Mouse (Mus musculus) G1E-ER4 (cell line): ENCODE data around the gene Pigo. TPM values are rescaled to one million over a fixed set of nuclear protein-coding genes. Genes with fewer than 3 reads are reported as not detected.

ENCODE experiments used
- GATA1 ChIP-seq: IDR thresholded peaks from one replicate; pipeline ENCODE4 v1.8.0; 2012; ENCODE audit warnings: low read length, inconsistent platforms
- polyA plus RNA-seq: library from polyadenylated mRNA; stranded (reverse); fragments of >175 nt; gene quantifications from 2 replicates; pipeline ENCODE4 v1.2.3, GENCODE M21; 2012

The Pigo gene
- polyA plus RNA-seq, 1 experiment: 8.1 TPM

DNA sequence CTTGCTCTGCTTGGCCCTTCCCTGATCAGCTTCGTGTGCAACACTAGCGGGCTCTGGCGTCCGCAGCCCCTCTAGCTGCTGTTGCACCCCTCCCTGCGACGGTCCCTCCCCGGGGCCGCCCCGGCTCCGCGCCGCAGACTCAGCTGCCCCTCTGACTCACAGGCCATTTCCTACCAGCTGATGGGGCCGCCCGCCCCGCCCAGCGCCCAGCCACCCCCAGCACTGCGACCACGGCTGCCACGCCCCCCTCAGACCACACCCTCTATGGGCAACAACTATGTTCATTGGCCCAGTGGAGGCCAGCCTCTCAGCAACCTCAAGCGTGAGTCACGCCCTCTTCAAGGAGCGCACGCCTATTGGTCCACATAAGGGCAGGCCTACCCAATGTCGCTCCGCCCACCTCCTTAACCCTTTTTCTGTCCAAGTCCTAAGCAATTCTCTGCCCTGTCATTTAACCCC is 14.5 kb upstream of the Pigo start:
- TF ChIP-seq GATA1: no peak

DNA sequence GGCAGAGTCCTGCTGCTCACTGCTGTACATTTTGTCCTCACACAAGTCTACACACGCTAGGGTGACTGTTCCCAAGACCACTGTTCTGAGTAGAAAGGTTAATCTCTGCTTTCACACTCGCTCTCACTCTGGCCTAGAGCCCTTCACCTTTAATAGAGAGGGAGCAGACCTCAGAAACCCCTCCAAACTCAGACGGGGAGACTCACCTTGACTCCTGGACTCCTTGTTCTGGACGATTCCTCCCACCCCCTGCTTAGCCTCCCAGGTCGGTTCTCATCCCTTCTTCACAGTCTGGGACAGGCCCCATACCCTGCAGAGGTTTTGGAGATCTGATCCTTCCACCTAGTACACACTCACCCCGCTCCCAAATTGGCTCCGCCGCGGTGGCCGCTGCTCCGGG is 14.0 kb upstream of the Pigo start:
- TF ChIP-seq GATA1: no peak

DNA sequence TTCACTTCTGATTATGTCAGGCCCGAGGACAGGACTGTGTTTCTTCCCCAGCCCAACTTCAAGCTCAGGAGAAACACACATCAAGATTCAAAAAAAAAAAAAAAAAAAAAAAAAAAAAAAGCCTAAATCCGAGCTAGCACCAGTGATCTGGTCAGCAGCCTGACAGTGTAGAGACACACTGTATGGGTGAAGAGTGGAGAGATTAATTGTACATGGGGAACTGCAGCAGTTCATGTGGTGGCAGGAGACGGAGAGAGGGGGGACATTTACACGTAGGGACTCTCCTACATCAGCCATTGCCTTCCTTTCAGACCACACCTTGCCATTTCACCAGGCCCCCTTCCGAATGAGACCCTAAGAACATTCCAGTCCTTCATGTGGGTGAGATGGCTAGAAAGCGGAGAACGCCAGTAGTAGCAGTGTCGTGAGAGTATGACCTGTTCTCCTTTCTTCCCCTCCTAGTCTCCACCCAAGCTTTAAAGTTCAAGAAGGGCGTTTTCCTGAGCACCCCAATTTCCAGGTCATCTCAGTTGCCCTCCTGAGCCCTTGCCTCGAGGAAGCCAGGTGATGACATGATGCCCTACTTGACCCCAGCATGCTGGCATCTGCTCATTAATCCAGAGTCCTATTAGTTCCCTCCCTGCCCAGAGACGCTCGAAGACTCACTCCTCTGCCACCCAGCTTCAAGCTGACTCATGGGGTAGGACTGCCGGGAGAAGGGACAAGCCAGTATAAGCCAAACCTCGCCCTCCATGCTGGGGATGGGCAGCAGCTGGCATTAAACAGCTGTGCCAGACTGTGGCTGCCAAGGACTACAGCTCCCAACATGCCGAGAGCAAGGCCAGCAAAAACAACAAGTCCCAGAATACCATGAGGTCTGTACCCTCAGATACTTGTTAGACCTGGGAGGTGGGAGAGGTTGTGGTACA is 13.2 kb upstream of the Pigo start:
- no peak for TF ChIP-seq GATA1

- peak; percentile 20 for TF ChIP-seq GATA1
Observed at GRCm38 (mm10) chr4:43037860-43038566, 12.4 kb upstream of the Pigo start.

- TF ChIP-seq GATA1: no peak
Observed at GRCm38 (mm10) chr4:43036356-43036755, 10.7 kb upstream of the Pigo start.

GRCm38 (mm10) chr4:43035851-43036250 is 10.2 kb upstream of the Pigo start:
- no peak for TF ChIP-seq GATA1

DNA sequence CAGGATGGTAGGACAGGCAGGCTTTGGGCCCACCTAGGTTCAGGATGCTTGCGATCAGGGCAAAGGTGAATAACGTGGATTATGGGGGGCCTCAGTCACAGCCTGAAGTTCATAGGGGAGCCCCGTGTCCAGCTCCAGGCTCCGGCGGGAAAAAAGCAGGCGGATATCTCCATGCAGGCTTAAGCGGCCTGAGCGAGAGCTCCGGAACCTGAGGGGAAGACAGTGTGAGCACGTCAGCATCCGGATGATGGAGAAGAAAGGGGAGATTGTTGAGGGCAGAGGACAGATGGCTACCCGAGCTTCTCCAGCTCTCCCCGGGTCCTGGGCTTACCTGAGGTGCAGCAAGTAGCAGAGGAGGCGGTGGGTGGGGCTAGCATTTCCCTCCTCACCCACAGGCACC is 7.9 kb upstream of the Pigo start:
- no peak for TF ChIP-seq GATA1

GRCm38 (mm10) chr4:43032501-43032900 is 6.9 kb upstream of the Pigo start:
- no peak for TF ChIP-seq GATA1

DNA sequence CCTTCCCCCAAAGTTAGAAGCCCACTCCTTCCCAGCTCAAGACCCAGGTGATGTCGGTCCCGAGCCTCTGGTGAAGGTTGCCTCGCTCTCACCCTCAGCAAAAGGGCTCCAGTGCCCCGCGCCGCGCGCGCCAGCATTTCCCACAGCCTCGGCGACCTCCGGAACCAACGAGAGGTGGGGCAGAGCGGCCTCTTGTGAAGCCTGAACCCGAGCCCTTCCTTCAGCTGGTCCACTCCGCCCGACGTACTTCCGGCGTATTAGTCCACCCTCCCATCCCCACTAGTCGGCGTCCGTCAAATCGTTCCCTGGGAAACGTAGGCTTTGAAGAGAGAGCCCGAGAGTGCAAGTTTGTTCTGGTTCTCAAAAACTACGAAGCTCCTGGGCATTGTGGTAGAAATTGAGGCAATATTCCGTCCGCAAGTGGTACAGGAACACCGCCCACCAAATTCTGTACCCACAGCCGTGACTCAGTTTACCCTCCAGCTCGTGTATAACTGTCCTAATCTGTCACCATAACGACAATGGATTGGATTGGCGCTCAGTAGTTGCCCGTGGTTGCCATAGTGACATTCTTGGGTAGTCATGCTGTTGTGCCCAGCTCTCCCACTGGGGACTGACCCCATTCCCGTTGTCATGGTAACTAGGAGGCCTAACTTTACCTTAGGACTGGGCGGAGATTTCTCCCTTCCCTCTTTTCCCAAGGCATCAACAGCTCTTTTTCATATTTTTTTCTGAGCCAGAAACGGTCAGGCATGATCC is 5.8 kb upstream of the Pigo start, which contains the start of gene Stoml2:
Gene Stoml2, minus strand, starts transcription at position 474 of the 759 bp plus-strand sequence.
- no peak for TF ChIP-seq GATA1

DNA sequence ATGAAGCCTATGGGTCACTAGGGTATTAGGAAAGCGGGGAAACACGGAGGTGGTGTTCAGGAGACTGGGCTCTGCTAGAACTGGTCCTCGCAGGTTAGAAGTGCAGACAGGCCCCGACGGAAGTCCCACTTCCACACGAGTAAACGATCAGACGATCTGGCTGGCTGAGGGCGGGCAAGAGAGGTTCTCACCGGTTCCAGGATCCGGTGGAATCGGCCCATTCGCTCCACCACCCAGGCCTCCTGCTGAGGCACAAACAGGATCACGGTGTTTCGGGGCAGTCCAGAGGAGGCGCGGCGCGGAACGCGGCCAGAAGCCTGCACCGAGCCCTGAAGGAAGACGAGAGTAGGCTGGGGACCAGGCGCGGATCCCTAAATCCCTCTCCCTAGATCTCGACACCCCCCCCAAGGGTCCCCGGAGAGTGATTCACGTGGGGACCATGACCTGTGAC is 5.2 kb upstream of the Pigo start:
- TF ChIP-seq GATA1: no peak

DNA sequence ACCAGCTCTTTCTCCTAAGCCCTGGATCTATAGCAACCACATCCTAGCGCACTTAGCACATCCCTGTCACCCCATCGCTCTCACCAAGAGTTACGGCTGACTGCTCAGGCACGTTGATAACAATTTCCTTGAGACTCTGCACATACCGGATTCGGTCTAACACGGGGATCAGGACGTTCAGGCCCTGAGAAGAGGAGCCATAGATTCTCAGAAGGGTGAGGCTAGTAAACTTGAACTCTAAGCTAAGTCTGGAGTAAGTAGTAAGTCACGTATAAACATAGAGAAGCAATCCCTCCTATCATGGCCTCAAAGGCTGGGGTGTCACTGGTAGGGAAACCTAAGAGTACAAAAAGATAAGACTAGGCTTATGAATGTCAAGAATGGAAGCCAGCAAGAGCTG is 4.7 kb upstream of the Pigo start:
- no peak for TF ChIP-seq GATA1

GRCm38 (mm10) chr4:43029749-43030148 is 4.1 kb upstream of the Pigo start:
- no peak for TF ChIP-seq GATA1

DNA sequence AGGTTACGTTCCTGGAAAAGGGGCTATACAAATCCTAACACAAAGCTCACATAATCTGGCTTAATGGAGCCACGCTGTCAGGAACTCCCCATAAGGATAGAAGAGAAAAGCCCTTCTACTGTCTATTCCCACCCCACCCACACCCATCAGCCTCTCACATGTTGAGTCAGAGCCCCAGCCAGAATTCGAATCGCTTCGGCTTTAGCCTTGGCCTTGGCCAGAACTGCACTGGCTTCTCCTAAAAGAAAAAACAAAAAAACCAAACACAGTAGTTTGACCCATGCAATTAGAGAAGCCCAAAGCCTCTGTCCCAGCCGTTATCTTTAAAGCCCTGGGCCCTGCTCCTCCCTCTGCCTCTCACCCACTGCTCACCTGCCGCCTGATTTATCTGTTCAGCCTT is 3.5 kb upstream of the Pigo start:
- TF ChIP-seq GATA1: no peak

DNA sequence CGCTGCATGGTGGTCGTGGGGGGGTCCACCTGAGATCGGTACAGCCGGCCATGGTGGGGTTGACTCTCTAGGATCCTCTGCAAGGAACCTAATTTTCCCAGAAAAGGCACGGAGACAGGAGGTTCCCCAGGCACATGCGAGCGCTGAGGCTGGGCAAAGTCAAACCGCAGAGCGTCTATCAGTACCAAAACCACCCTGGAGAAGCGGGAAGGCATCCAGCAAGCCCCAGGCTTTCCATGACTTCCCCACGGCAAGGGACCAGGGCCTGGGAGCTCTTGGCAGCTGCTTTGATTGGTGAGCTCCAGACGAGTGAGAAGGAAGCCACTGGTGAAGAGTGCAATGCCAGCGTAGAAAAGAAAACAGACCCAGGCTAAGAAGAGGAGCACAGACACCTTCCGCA is 946 bp downstream of the Pigo start:
- TF ChIP-seq GATA1: no peak

GRCm38 (mm10) chr4:43021341-43021740 is 4.3 kb downstream of the Pigo start:
- no peak for TF ChIP-seq GATA1

DNA sequence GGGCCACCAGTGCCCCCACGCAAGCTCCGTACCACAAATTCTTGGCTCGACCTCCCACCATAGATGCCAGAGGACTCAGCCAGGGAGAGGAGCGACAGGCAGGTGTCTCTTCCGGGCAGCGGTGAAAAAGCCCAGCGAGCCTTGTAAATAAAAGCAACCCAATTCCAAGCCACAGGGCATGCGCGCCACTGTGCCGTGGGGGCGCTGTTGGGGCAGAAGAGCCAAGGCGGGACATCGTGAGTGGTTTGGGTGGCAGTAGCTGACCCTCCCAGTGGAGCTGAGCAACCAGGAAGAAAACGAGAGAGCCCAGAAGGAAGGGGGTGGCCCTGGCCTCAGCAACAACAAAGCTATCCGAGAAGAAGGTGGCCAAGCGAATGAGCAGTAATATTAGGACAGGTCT is 4.7 kb downstream of the Pigo start:
- no peak for TF ChIP-seq GATA1
